Mouse (Mus musculus): ENCODE results near the gene Esr1. TPM values are rescaled to one million over a fixed set of nuclear protein-coding genes. Genes with fewer than 3 reads are reported as not detected.

Gene Esr1
- total and polyA plus RNA-seq, 2 experiments = 12.2 to 30.3 TPM

DNA sequence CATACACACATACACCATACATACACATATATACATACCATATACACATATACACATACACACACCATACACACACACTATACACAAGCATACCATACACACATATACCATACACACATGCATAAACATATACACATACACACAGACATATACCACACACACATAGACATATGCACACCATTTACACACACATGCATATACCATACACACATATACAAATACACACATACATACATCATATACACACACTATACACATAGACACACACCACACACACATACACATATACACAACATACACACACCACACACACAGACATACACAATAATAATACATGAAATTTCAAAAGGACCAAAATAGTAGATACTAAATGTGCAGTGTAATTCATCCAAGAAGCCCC is 400.6 kb downstream of the Esr1 start:
- no peak overlapping the region for H3K27ac ChIP-seq (replicated peaks; ENCODE audit: insufficient read depth, low read depth, low read length)
- H3K9ac ChIP-seq (ENCODE audit: low read depth, low read length) = no peak overlapping the region
- H3K4me1 ChIP-seq (ENCODE audit: control insufficient read depth, insufficient read depth, low read length) = no peaks in the 10 kb centered on the region
- no peak for DNase-seq (ENCODE audit: extremely low read depth, low read depth, low spot score)
- no peak for TF ChIP-seq POLR2A (IDR thresholded peaks at IDR 0.05; ENCODE audit: extremely low read depth, insufficient read depth, low read length)
- no peak for TF ChIP-seq CTCF (IDR thresholded peaks at IDR 0.05; ENCODE audit: low read depth, low read length)
- no peaks in the 10 kb centered on the region for H3K79me2 ChIP-seq (ENCODE audit: control insufficient read depth, insufficient read depth, low read length)
- H3K4me3 ChIP-seq (ENCODE audit: insufficient read depth, low read depth, low read length) = no peak overlapping the region
- H3K27me3 ChIP-seq (ENCODE audit: control insufficient read depth, insufficient read depth, low read length) = no peaks in the 10 kb centered on the region
- no peaks in the 10 kb centered on the region for H3K36me3 ChIP-seq (ENCODE audit: control insufficient read depth, insufficient read depth, low read length)

DNA sequence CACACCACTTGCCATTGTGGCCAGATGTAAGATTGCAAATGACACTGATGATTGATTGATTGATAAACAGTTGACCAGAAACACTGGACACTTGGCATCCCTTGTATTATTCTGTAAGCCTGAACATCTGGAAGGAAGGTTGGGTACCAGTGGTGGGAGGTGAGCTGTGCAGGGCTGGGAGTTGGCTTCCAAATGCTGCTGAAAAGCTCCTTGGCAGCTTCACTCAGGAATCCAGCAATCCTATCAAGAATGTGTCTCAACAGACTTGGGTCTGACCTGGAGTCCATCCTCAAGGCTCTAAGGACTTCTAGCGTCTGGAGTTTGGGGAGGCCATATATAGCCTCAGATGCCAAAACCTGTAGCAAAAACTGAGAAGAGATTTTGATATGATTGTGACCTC is 403.6 kb downstream of the Esr1 start:
- Histone ChIP-seq H3K4me1 (ENCODE audit: control insufficient read depth, insufficient read depth, low read length) (no peaks in the 10 kb centered on the region), H3K79me2 (ENCODE audit: control insufficient read depth, insufficient read depth, low read length) (no peaks in the 10 kb centered on the region), H3K27ac (replicated peaks; ENCODE audit: insufficient read depth, low read depth, low read length) (no peak overlapping the region), H3K36me3 (ENCODE audit: control insufficient read depth, insufficient read depth, low read length) (no peaks in the 10 kb centered on the region), H3K9ac (ENCODE audit: low read depth, low read length) (no peak overlapping the region), H3K27me3 (ENCODE audit: control insufficient read depth, insufficient read depth, low read length) (no peaks in the 10 kb centered on the region), H3K4me3 (ENCODE audit: insufficient read depth, low read depth, low read length) (no peak overlapping the region)
- TF ChIP-seq POLR2A (IDR thresholded peaks at IDR 0.05; ENCODE audit: extremely low read depth, insufficient read depth, low read length) (no peak), CTCF (IDR thresholded peaks at IDR 0.05; ENCODE audit: low read depth, low read length) (no peak)
- no peak for DNase-seq (ENCODE audit: extremely low read depth, low read depth, low spot score)
- 93% methylated on average over 1 of the region's 1 CpGs for WGBS

DNA sequence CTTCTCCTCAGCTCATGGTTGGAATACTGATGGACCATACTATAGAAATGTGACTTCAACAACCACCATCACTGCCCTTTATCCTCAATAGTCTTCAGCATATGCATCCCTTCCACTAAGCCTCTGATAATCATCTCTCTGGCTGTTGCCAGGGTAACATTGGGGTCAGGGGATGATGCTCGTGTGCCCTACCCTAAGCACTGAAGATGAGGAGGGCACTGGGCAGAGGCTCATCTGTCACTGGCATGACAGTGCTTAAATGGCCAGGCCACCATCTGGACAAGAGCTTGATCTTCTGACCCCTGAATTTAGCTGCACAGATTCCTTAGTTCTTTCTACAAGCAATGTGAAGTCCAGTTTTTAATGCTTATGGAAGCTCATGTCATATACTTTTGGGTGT is 405.8 kb downstream of the Esr1 start:
- H3K27me3 ChIP-seq (ENCODE audit: control insufficient read depth, insufficient read depth, low read length) = no peaks in the 10 kb centered on the region
- H3K79me2 ChIP-seq (ENCODE audit: control insufficient read depth, insufficient read depth, low read length) = no peaks in the 10 kb centered on the region
- WGBS = 68% methylated on average over 1 of the region's 1 CpGs
- no peak overlapping the region for H3K4me3 ChIP-seq (ENCODE audit: insufficient read depth, low read depth, low read length)
- no peak overlapping the region for H3K9ac ChIP-seq (ENCODE audit: low read depth, low read length)
- TF ChIP-seq POLR2A (IDR thresholded peaks at IDR 0.05; ENCODE audit: extremely low read depth, insufficient read depth, low read length) = no peak
- no peak for TF ChIP-seq CTCF (IDR thresholded peaks at IDR 0.05; ENCODE audit: low read depth, low read length)
- H3K36me3 ChIP-seq (ENCODE audit: control insufficient read depth, insufficient read depth, low read length) = no peaks in the 10 kb centered on the region; the same call in 1 of the 2 replicates
- H3K4me1 ChIP-seq (ENCODE audit: control insufficient read depth, insufficient read depth, low read length) = no peaks in the 10 kb centered on the region
- no peak overlapping the region for H3K27ac ChIP-seq (replicated peaks; ENCODE audit: insufficient read depth, low read depth, low read length)
- no peak for DNase-seq (ENCODE audit: extremely low read depth, low read depth, low spot score)

DNA sequence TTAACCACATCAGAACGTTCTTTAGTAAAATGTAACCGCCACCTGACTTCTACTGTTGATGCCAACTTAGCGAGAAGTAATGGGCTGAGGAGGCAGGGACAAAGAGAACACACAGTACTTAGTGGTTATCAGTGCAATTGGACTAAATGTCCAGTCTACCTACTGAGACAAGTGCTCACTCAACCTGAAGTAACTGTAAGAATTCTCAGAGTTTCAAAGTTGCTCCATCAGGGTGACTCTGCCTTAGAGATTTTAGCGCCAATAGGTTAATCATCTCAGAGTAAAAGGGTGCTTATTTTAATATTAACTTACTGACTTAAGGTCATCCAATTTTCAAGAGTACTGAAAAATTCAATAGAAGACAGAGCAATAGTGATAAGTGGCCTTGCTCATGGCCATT is 414.5 kb downstream of the Esr1 start:
- no peak for TF ChIP-seq POLR2A (IDR thresholded peaks at IDR 0.05; ENCODE audit: extremely low read depth, insufficient read depth, low read length)
- no peak for TF ChIP-seq CTCF (IDR thresholded peaks at IDR 0.05; ENCODE audit: low read depth, low read length)
- H3K27ac ChIP-seq (replicated peaks; ENCODE audit: insufficient read depth, low read depth, low read length) = no peak overlapping the region

DNA sequence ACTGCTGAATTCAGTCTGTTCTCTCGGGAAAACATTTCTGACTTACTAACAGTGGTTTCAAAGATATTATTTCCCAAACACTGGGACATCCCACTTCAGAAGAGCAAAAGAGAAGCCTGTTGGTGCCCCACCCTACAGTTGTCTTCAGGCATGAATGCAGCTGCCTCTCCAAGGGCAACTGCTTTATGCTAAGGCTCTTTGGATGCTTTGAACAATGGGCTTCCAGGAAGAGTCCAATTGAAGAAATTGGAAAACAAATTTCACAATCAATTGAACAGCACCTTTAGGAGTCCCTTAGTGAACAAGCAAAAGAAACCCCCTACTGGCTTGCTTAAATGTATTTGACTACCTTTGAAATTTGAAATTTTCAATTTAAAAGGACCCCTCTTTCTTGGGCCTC is 415.8 kb downstream of the Esr1 start:
- H3K4me3 ChIP-seq (ENCODE audit: insufficient read depth, low read depth, low read length) = no peak overlapping the region
- H3K9ac ChIP-seq (ENCODE audit: low read depth, low read length) = no peak overlapping the region
- H3K27me3 ChIP-seq (ENCODE audit: control insufficient read depth, insufficient read depth, low read length) = no peaks in the 10 kb centered on the region
- H3K36me3 ChIP-seq (ENCODE audit: control insufficient read depth, insufficient read depth, low read length) = peaks cover 36% of the 10 kb centered on the region
- DNase-seq (ENCODE audit: extremely low read depth, low read depth, low spot score) = no peak
- H3K4me1 ChIP-seq (ENCODE audit: control insufficient read depth, insufficient read depth, low read length) = no peaks in the 10 kb centered on the region
- H3K27ac ChIP-seq (replicated peaks; ENCODE audit: insufficient read depth, low read depth, low read length) = no peak overlapping the region
- no peak for TF ChIP-seq CTCF (IDR thresholded peaks at IDR 0.05; ENCODE audit: low read depth, low read length)
- WGBS = 91% methylated on average over 1 of the region's 1 CpGs
- H3K79me2 ChIP-seq (ENCODE audit: control insufficient read depth, insufficient read depth, low read length) = no peaks in the 10 kb centered on the region

More for the DNA sequence above, 414.5 kb downstream of the Esr1 start:
- Histone ChIP-seq H3K4me3 (ENCODE audit: insufficient read depth, low read depth, low read length) (no peak overlapping the region), H3K27me3 (ENCODE audit: control insufficient read depth, insufficient read depth, low read length) (no peaks in the 10 kb centered on the region), H3K9ac (ENCODE audit: low read depth, low read length) (no peak overlapping the region), H3K36me3 (ENCODE audit: control insufficient read depth, insufficient read depth, low read length) (peaks cover 26% of the 10 kb centered on the region), H3K79me2 (ENCODE audit: control insufficient read depth, insufficient read depth, low read length) (no peaks in the 10 kb centered on the region), H3K4me1 (ENCODE audit: control insufficient read depth, insufficient read depth, low read length) (no peaks in the 10 kb centered on the region)
- DNase-seq (ENCODE audit: extremely low read depth, low read depth, low spot score) = peak; percentile 5
- 98% methylated on average over 4 of the region's 4 CpGs for WGBS

DNA sequence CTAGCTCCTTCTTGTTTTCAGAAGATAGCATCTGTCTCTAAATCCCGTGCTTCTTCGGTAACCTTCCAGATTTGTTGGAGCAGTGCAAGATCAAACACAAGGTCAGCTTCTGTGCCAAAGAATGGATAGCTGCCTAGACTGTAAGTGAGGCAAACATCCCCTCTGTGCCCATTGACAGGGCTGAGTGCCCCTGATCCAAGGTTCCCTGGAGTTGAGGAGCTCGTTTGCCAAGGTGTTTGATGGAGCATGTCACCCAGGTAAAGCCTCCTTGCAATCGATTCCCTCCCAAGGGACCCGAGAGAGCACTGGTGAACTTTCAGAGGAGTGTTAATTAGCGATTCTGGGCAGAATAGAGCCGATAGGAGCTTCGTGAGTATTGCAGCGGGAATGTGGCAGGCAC is 416.9 kb downstream of the Esr1 start:
- Histone ChIP-seq H3K27me3 (ENCODE audit: control insufficient read depth, insufficient read depth, low read length) (no peaks in the 10 kb centered on the region), H3K4me3 (ENCODE audit: insufficient read depth, low read depth, low read length) (no peak overlapping the region), H3K36me3 (ENCODE audit: control insufficient read depth, insufficient read depth, low read length) (peaks cover 43% of the 10 kb centered on the region), H3K79me2 (ENCODE audit: control insufficient read depth, insufficient read depth, low read length) (no peaks in the 10 kb centered on the region), H3K4me1 (ENCODE audit: control insufficient read depth, insufficient read depth, low read length) (no peaks in the 10 kb centered on the region), H3K9ac (ENCODE audit: low read depth, low read length) (no peak overlapping the region), H3K27ac (replicated peaks; ENCODE audit: insufficient read depth, low read depth, low read length) (no peak overlapping the region)
- no peak for DNase-seq (ENCODE audit: extremely low read depth, low read depth, low spot score)
- TF ChIP-seq POLR2A (IDR thresholded peaks at IDR 0.05; ENCODE audit: extremely low read depth, insufficient read depth, low read length) (no peak), CTCF (IDR thresholded peaks at IDR 0.05; ENCODE audit: low read depth, low read length) (no peak)
- 96% methylated on average over 9 of the region's 9 CpGs for WGBS
